In the genomic region with DNA sequence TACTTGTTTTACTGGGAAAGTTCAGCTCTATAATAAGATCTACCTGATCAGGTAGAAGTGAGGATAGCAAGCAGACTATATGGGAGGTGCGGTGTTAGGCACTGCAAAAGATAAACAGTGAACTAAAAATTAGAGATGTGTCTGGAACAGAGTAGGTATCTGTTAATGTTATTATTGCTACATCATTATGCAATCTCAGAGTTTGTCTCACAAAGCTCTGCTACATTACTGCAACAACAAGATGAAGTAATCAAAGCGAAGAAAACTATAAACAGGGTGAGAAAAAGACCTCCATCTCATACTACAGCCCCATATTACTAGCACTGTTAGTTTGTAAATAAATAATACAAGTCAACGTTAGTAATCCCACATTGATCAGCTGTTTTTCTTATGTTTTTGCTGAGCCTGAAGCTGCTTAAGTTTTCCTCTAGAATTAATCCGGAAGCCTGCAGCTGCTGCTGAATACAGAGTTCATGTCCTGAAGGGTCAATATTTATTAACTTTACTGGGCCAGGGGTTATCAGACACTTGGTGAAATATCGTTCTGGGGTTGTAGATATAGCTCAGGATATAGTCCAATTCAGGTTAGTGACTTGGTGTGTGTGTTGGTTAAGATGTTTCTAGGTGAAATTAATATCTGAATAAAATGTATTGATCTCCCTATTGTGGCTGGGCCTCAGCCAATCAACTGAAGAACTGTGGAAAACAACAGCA, we compare ENCODE assay signal across 29 mouse cellular contexts.
"Had no signal": no experiment of that assay in that cellular context is flagged by ENCODE, and none has a peak within 500 bp of the region (broad histone marks: within the 10 kb centered on the region; RNA-seq: fewer than 3 reads in every experiment).

No protein-coding gene starts in this region.

- H3K36me3 ChIP-seq: embryonic facial prominence, embryonic 10.5 days; embryonic facial prominence, embryonic 12.5 days; embryonic facial prominence, embryonic 13.5 days; embryonic facial prominence, embryonic 15.5 days; forebrain, embryonic 10.5 days; forebrain, embryonic 12.5 days; forebrain, embryonic 15.5 days had no signal

- ATAC-seq: forebrain, embryonic 13.5 days; forebrain, embryonic 14.5 days; forebrain, embryonic 15.5 days; forebrain, embryonic 16.5 days; forebrain, postnatal 0 days had no signal

- H3K9me3 ChIP-seq: embryonic facial prominence, embryonic 10.5 days; embryonic facial prominence, embryonic 12.5 days; embryonic facial prominence, embryonic 13.5 days; embryonic facial prominence, embryonic 15.5 days; forebrain, embryonic 10.5 days; forebrain, embryonic 12.5 days; forebrain, embryonic 13.5 days; forebrain, embryonic 15.5 days had no signal

- DNase-seq: cerebellum, adult 18-20 months; cerebellum, adult 2 months; cerebellum, adult 8-10 months; cerebellum, adult 9-10 months; cerebellum, adult 9-11 months; cerebellum, postnatal 10 days; cerebellum, postnatal 14 days; cerebellum, postnatal 25 days; cerebellum, postnatal 36 days; embryo, embryonic 11 days; forebrain, postnatal 0 days; gastrocnemius, adult 2 months; gastrocnemius, postnatal 10 days; gastrocnemius, postnatal 14 days; gastrocnemius, postnatal 25 days; gastrocnemius, postnatal 36 days; heart, adult 11 months; heart, adult 18-20 months had no signal

- H3K4me1 ChIP-seq: embryonic facial prominence, embryonic 12.5 days; embryonic facial prominence, embryonic 13.5 days; embryonic facial prominence, embryonic 15.5 days; forebrain, embryonic 12.5 days; forebrain, embryonic 13.5 days; forebrain, embryonic 15.5 days had no signal

- H3K4me2 ChIP-seq: embryonic facial prominence, embryonic 12.5 days; embryonic facial prominence, embryonic 13.5 days; embryonic facial prominence, embryonic 15.5 days; forebrain, embryonic 12.5 days; forebrain, embryonic 13.5 days; forebrain, embryonic 15.5 days had no signal

- H3K27ac ChIP-seq: embryonic facial prominence, embryonic 10.5 days; embryonic facial prominence, embryonic 12.5 days; embryonic facial prominence, embryonic 13.5 days; embryonic facial prominence, embryonic 15.5 days; forebrain, embryonic 10.5 days; forebrain, embryonic 12.5 days; forebrain, embryonic 13.5 days; forebrain, embryonic 15.5 days; gastrocnemius, adult 2 months had no signal

- H3K27me3 ChIP-seq: embryonic facial prominence, embryonic 12.5 days; embryonic facial prominence, embryonic 13.5 days; embryonic facial prominence, embryonic 15.5 days; forebrain, embryonic 12.5 days; forebrain, embryonic 13.5 days; forebrain, embryonic 15.5 days had no signal

- H3K4me3 ChIP-seq: embryonic facial prominence, embryonic 10.5 days; embryonic facial prominence, embryonic 12.5 days; embryonic facial prominence, embryonic 13.5 days; embryonic facial prominence, embryonic 15.5 days; erythroblast, embryonic 14.5 days; forebrain, embryonic 10.5 days; forebrain, embryonic 12.5 days; forebrain, embryonic 13.5 days; forebrain, embryonic 15.5 days; gastrocnemius, adult 2 months had no signal

- H3K9ac ChIP-seq: embryonic facial prominence, embryonic 12.5 days; embryonic facial prominence, embryonic 13.5 days; embryonic facial prominence, embryonic 15.5 days; forebrain, embryonic 12.5 days; forebrain, embryonic 13.5 days; forebrain, embryonic 15.5 days; forebrain, postnatal 0 days had no signal
